Mouse (Mus musculus): ENCODE results near the gene Trio. TPM values are rescaled to one million over a fixed set of nuclear protein-coding genes. Genes with fewer than 3 reads are reported as not detected.
"Not testable (repeated sequence)": the region's sequence is repeated elsewhere in the genome, so short reads cannot be mapped to it uniquely, and the experiment has no call there.

The Trio gene
- polyA plus RNA-seq, 1 experiment, result 24.7 TPM

DNA sequence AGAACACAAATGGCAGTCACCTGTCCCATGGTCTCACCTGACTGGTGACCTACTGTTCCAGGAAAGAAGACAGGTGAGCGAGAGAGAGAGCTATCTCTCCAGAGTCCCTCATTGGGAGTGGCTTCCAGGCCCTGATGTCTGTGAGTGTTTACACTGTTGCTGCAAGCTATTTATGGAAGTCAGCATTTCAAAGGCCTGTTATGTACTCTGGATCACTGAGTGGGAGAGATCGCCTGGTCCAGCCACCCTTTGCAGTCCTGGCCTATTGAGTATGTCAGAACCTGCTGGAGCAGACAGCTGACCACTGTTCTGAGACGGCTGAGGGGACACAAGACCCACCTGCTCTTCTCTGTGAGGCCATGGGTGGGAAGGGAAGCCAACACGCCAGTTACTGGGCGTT lies 280.7 kb downstream of the Trio start:
- TF ChIP-seq POLR2A (IDR thresholded peaks at IDR 0.05; ENCODE audit: borderline replicate concordance, control insufficient read depth, low read depth, low read length) (no peak), CTCF (IDR thresholded peaks at IDR 0.05; ENCODE audit: control insufficient read depth, insufficient read depth, low read length) (no peak)
- Histone ChIP-seq H3K27ac (ENCODE audit: control insufficient read depth, insufficient read depth, low read depth, low read length, poor library complexity) (no peak overlapping the region), H3K4me1 (ENCODE audit: control insufficient read depth, insufficient read depth, low read length) (no peaks in the 10 kb centered on the region), H3K4me3 (replicated peaks; ENCODE audit: control insufficient read depth, low read depth, low read length) (no peak overlapping the region)
- 81% methylated on average over 5 of the region's 5 CpGs for WGBS

DNA sequence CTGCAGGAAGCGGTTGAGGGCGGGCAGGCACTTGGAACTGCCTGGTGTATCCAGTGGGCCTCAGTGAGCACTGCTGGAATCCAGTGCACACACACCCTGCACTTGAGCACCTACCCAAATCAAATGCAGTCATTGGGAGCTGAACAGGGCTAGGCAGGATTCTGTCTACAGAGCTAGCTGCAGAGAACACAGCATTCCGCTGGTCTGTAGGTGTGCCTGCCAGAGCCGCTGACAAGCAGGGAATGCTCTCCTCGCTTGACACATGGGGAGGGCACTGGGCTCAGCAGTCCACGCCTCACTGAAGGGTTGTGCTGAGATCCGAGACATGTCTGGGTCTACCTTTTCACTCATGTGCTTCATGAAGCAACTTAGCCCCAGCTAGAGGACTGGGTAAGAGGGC lies 285.6 kb downstream of the Trio start:
- WGBS, result 89% methylated on average over 7 of the region's 7 CpGs
- TF ChIP-seq CTCF (IDR thresholded peaks at IDR 0.05; ENCODE audit: control insufficient read depth, insufficient read depth, low read length) (no peak), POLR2A (IDR thresholded peaks at IDR 0.05; ENCODE audit: borderline replicate concordance, control insufficient read depth, low read depth, low read length) (no peak)
- Histone ChIP-seq H3K27ac (ENCODE audit: control insufficient read depth, insufficient read depth, low read depth, low read length, poor library complexity) (no peak overlapping the region), H3K4me1 (ENCODE audit: control insufficient read depth, insufficient read depth, low read length) (no peaks in the 10 kb centered on the region), H3K4me3 (replicated peaks; ENCODE audit: control insufficient read depth, low read depth, low read length) (no peak overlapping the region)

DNA sequence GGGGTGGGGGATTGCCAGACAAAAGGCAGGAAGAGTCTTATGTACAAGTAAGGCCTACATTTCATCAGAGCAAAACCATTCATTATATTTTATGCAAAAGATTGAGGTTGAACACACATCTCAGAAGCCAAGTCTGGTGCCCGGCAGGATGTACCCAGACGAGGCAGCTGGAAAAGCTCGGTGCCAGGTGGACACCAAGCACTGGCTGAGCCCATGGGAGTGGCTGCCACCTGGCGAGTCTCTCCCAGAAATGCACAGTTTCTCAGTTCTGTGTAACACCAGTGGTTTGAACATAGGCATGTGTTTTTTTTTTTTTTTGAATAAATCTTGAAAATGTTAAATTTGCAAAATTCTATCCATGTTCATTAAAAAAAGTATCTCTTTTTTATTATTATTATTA lies 293.8 kb downstream of the Trio start:
- TF ChIP-seq CTCF (IDR thresholded peaks at IDR 0.05; ENCODE audit: control insufficient read depth, insufficient read depth, low read length) (no peak), POLR2A (IDR thresholded peaks at IDR 0.05; ENCODE audit: borderline replicate concordance, control insufficient read depth, low read depth, low read length) (no peak)
- 79% methylated on average over 4 of the region's 4 CpGs for WGBS
- no peaks in the 10 kb centered on the region for H3K4me1 ChIP-seq (ENCODE audit: control insufficient read depth, insufficient read depth, low read length)
- H3K4me3 ChIP-seq (replicated peaks; ENCODE audit: control insufficient read depth, low read depth, low read length), result no peak overlapping the region
- H3K27ac ChIP-seq (ENCODE audit: control insufficient read depth, insufficient read depth, low read depth, low read length, poor library complexity), result no peak overlapping the region

DNA sequence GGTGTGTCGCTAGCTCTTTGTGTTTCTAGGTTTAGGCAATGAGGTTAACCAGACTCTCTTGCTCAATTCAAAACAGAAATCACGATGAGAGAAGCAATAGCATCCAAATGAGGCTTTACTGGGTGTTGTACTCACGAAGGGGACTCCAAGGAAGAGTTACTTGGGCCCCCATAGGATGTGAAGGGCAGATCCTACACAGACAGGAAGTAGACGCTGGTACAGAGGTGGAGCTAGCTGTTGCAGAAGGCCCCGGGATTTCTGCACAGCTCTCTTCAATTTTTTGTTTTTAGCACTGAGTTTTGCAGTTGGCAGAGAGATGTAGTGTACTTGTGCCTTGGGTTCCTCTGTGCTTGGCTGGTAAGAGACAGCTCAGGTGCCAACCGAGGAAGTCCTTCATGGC lies 299.4 kb downstream of the Trio start:
- Histone ChIP-seq H3K27ac (ENCODE audit: control insufficient read depth, insufficient read depth, low read depth, low read length, poor library complexity) (no peak overlapping the region), H3K4me3 (replicated peaks; ENCODE audit: control insufficient read depth, low read depth, low read length) (no peak overlapping the region), H3K4me1 (ENCODE audit: control insufficient read depth, insufficient read depth, low read length) (peaks cover 5% of the 10 kb centered on the region; the same call in 1 of the 2 replicates)
- TF ChIP-seq CTCF (IDR thresholded peaks at IDR 0.05; ENCODE audit: control insufficient read depth, insufficient read depth, low read length) (no peak), POLR2A (IDR thresholded peaks at IDR 0.05; ENCODE audit: borderline replicate concordance, control insufficient read depth, low read depth, low read length) (no peak)
- WGBS, result 21% methylated on average over 6 of the region's 6 CpGs

DNA sequence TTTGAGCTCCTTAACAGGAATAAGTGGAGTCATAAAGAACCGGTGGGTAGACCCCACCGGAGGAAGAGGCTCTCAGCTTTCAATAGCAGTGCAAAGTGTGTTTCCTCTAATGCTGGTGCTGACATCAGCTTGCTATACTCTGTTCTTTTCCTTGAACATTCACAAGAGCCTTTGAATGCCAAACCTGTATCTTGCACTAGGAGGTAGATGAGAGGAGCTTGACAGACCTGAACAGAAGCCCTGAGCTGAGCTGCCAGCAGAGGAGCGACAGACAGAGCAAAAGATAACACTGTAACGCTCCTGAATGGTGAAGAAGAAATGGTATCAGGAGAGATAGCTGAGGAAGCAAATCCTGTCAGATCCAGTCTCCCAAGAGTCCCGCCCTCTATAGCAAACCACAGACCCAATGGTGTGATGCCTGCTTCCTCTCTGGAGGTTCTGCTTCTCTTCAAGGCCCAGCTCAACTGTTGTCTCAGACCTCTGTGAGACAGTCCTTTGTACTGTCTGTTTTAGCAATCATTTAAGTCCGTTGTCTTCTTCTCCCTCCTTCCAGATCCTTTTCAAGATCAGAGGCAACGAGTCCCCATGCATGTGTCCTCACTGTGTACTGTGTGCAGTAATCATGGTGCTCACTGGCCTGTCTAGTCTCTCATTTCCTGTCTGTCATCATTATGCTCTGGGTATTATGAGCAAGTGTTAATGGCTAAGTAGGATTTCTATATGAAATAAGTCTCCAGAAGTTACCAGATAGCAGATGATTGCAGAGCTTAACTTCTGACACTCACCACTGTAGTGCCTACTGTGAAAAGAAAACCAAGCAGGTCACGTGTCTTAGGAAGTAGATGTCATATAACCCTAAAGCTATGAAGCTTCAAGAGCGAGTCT lies 300.6 kb downstream of the Trio start:
- H3K4me3 ChIP-seq (replicated peaks; ENCODE audit: control insufficient read depth, low read depth, low read length), result no peak overlapping the region
- WGBS, result 20% methylated on average over 9 of the region's 9 CpGs
- peaks cover 5% of the 10 kb centered on the region; the same call in 1 of the 2 replicates for H3K4me1 ChIP-seq (ENCODE audit: control insufficient read depth, insufficient read depth, low read length)
- TF ChIP-seq POLR2A (IDR thresholded peaks at IDR 0.05; ENCODE audit: borderline replicate concordance, control insufficient read depth, low read depth, low read length) (no peak), CTCF (IDR thresholded peaks at IDR 0.05; ENCODE audit: control insufficient read depth, insufficient read depth, low read length) (no peak)
- 0 out of 2 replicates have a peak overlapping the region, but pooled peaks have one; percentile 10 for H3K27ac ChIP-seq (ENCODE audit: control insufficient read depth, insufficient read depth, low read depth, low read length, poor library complexity)

DNA sequence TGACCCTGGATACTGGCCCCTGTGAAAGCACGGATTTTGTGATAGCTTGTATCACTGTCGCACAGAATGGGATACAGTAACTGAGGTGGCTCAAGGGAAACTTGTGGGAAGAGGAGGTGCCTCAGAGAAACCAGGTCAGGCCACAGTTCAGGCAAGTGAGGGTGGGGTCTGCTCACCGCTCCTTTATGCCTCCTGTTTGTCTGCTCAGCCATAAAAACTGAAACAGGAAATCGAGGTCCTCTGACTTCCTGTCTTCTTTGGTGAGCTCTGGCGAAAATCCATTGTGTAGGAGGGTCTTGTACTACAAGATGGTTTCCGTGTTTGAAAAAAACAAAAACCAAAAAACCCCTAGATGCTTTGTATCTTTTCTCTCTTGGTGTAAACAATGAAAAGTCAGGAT lies 301.4 kb downstream of the Trio start:
- 17% methylated on average over 6 of the region's 6 CpGs for WGBS
- H3K4me1 ChIP-seq (ENCODE audit: control insufficient read depth, insufficient read depth, low read length), result peaks cover 5% of the 10 kb centered on the region; the same call in 1 of the 2 replicates
- no peak overlapping the region for H3K4me3 ChIP-seq (replicated peaks; ENCODE audit: control insufficient read depth, low read depth, low read length)
- no peak overlapping the region for H3K27ac ChIP-seq (ENCODE audit: control insufficient read depth, insufficient read depth, low read depth, low read length, poor library complexity)
- TF ChIP-seq CTCF (IDR thresholded peaks at IDR 0.05; ENCODE audit: control insufficient read depth, insufficient read depth, low read length) (no peak), POLR2A (IDR thresholded peaks at IDR 0.05; ENCODE audit: borderline replicate concordance, control insufficient read depth, low read depth, low read length) (no peak)

DNA sequence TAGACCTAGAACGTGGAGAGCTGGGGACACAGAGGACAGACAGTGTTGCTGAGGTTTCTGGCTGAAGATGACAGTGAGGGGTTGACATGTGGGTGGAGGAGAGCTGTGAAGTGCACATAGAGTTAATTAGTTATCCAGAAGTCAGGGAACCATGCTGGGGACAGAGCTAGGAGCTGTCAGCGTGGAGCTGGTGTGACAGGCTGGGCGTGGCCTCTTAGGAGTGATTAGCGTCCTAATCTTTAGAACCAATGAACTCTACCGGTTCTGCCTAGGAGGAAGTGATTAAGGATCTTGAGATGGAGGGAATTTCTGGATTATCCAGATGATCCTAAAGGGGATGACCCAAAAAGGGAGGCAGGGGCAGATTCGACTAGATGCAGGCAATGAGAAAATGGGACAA lies 301.9 kb downstream of the Trio start:
- TF ChIP-seq POLR2A (IDR thresholded peaks at IDR 0.05; ENCODE audit: borderline replicate concordance, control insufficient read depth, low read depth, low read length) (no peak), CTCF (IDR thresholded peaks at IDR 0.05; ENCODE audit: control insufficient read depth, insufficient read depth, low read length) (no peak)
- WGBS, result 56% methylated on average over 6 of the region's 6 CpGs
- Histone ChIP-seq H3K4me1 (ENCODE audit: control insufficient read depth, insufficient read depth, low read length) (peaks cover 5% of the 10 kb centered on the region; the same call in 1 of the 2 replicates), H3K27ac (ENCODE audit: control insufficient read depth, insufficient read depth, low read depth, low read length, poor library complexity) (no peak overlapping the region), H3K4me3 (replicated peaks; ENCODE audit: control insufficient read depth, low read depth, low read length) (no peak overlapping the region)

DNA sequence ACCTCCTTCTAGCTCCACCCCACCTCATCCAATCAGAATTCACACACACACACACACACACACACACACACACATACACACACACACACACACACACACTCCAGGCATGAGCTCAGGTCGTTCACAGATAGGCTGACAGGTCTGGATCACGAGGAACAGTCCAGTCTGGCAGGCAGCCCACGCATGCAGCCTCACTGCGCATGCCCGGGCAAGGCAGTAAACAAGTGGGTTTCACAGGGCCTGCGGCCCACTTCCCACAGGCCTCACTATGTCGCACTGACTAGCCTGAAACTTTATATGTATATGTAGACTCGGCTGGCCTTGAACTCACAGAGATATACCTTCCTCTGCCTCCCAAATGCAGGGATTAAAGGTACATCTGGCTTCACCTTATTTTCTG lies 305.4 kb downstream of the Trio start:
- H3K27ac ChIP-seq (ENCODE audit: control insufficient read depth, insufficient read depth, low read depth, low read length, poor library complexity); H3K4me3 ChIP-seq (replicated peaks; ENCODE audit: control insufficient read depth, low read depth, low read length); H3K4me1 ChIP-seq (ENCODE audit: control insufficient read depth, insufficient read depth, low read length): not testable (repeated sequence)
- WGBS, result 82% methylated on average over 8 of the region's 8 CpGs
